In the genomic region with DNA sequence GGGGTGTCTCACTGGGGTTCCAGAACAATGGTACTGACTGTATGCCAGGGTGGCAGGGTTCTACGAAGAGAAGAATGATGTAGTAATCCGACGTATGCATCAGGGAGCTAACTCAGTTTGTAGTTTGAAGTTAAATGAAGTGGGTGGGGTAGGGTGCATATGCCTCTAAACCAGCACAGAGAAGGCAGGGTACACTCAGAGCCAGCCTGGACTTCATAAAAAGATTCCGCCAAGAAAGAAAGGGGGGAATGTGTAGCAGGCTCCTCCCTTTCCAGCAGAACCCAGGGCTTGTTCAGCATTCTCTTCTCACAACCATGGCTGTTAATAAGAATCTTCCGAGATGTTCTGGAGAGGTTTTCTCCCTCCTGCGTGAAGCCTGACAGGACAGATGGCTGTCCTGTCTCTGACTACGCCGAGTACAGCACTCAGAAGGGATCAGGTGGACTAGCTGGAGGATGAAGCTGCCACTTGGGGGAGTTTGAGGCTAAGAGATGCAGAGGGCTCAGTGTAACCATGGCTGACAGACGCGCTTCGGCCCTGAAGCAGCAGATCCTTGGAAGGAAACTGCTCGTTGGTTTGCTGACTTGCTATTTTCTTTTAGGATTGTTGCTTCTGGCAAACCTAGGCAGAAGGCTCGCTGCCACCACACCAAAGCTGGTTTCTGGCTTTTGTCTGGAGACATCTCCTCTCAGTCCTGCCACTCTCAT, we compare ENCODE assay signal across 8 mouse cellular contexts.
A peak's percentile ranks its signal among the peaks of the same experiment; 100 is the strongest.
DNase-seq lines count a peak whose midpoint lies in the region; ATAC-seq and TF ChIP-seq lines count a peak whose summit lies in the region.

No protein-coding gene starts in this region.

- TF ChIP-seq CTCF in liver, postnatal 0 days (IDR thresholded peaks at IDR 0.05; ENCODE audit: low read depth), result peak; percentile 75

- no peaks in the 10 kb centered on the region for H3K36me3 ChIP-seq in embryonic facial prominence, embryonic 14.5 days (ENCODE audit: control insufficient read depth, insufficient read depth, low read length)
- no peaks in the 10 kb centered on the region for H3K36me3 ChIP-seq in heart, embryonic 12.5 days
- H3K36me3 ChIP-seq in kidney, embryonic 15.5 days, result no peaks in the 10 kb centered on the region
- no peaks in the 10 kb centered on the region for H3K36me3 ChIP-seq in liver, postnatal 0 days (replicated peaks; ENCODE audit: insufficient read depth, low read length)
- H3K36me3 ChIP-seq in neural tube, embryonic 13.5 days, result no peaks in the 10 kb centered on the region

- H3K4me2 ChIP-seq in embryonic facial prominence, embryonic 14.5 days (ENCODE audit: low read depth, low read length), result no peak overlapping the region
- peak overlapping the region; percentile 43 for H3K4me2 ChIP-seq in heart, embryonic 12.5 days
- no peak overlapping the region for H3K4me2 ChIP-seq in kidney, embryonic 15.5 days
- no peak overlapping the region for H3K4me2 ChIP-seq in liver, postnatal 0 days (ENCODE audit: low read depth, low read length)
- no peak overlapping the region for H3K4me2 ChIP-seq in neural tube, embryonic 13.5 days

- WGBS in embryonic facial prominence, embryonic 14.5 days, result 30% methylated on average over 13 of the region's 13 CpGs
- 33% methylated on average over 13 of the region's 13 CpGs for WGBS in heart, embryonic 12.5 days
- WGBS in kidney, embryonic 15.5 days, result 35% methylated on average over 13 of the region's 13 CpGs
- 51% methylated on average over 13 of the region's 13 CpGs for WGBS in liver, postnatal 0 days (ENCODE audit: insufficient replicate concordance)
- 40% methylated on average over 13 of the region's 13 CpGs for WGBS in neural tube, embryonic 13.5 days

- no peak overlapping the region for H3K4me3 ChIP-seq in embryonic facial prominence, embryonic 14.5 days (ENCODE audit: low read depth, low read length)
- no peak overlapping the region for H3K4me3 ChIP-seq in heart, embryonic 12.5 days
- H3K4me3 ChIP-seq in kidney, embryonic 15.5 days (replicated peaks), result no peak overlapping the region
- no peak overlapping the region for H3K4me3 ChIP-seq in liver, postnatal 0 days (ENCODE audit: low read depth, low read length)
- H3K4me3 ChIP-seq in neural tube, embryonic 13.5 days, result no peak overlapping the region

- peak; percentile 88 for ATAC-seq in embryonic facial prominence, embryonic 14.5 days (ENCODE audit: low read depth)
- 0 out of 2 replicates have a peak, but pooled peaks have one; percentile 42 for ATAC-seq in heart, embryonic 12.5 days (ENCODE audit: insufficient number of reproducible peaks, low FRiP score)
- peak; percentile 83 for ATAC-seq in kidney, embryonic 15.5 days (replicated peaks; ENCODE audit: low FRiP score)
- no peak for ATAC-seq in liver, postnatal 0 days
- ATAC-seq in neural tube, embryonic 13.5 days (ENCODE audit: low read depth), result peak; percentile 86

- H3K27ac ChIP-seq in embryonic facial prominence, embryonic 14.5 days (replicated peaks; ENCODE audit: low read depth, low read length), result no peak overlapping the region
- H3K27ac ChIP-seq in heart, embryonic 12.5 days (ENCODE audit: poor library complexity, severe bottlenecking), result no peak overlapping the region
- no peak overlapping the region for H3K27ac ChIP-seq in kidney, embryonic 15.5 days
- no peak overlapping the region for H3K27ac ChIP-seq in liver, postnatal 0 days (ENCODE audit: low read depth)
- no peak overlapping the region for H3K27ac ChIP-seq in neural tube, embryonic 13.5 days (replicated peaks)

- peak; percentile 14 to 24 for DNase-seq in B cell, adult 2 months
- DNase-seq in adrenal gland, postnatal 10 days, result peak; percentile 60
- peak; percentile 92 for DNase-seq in embryonic facial prominence, embryonic 14.5 days (ENCODE audit: low spot score)
- DNase-seq in liver, postnatal 0 days, result peak; percentile 35
- peak; percentile 29 for DNase-seq in yolk sac, embryonic 10.5 days (ENCODE audit: low spot score)

- H3K4me1 ChIP-seq in embryonic facial prominence, embryonic 14.5 days (ENCODE audit: control insufficient read depth, insufficient read depth, low read length), result peaks cover 9% of the 10 kb centered on the region
- peaks cover 7% of the 10 kb centered on the region for H3K4me1 ChIP-seq in heart, embryonic 12.5 days (replicated peaks)
- 0 out of 2 replicates have a peak, but pooled peaks cover 11% of the 10 kb centered on the region for H3K4me1 ChIP-seq in kidney, embryonic 15.5 days
- H3K4me1 ChIP-seq in liver, postnatal 0 days (ENCODE audit: insufficient read depth), result no peaks in the 10 kb centered on the region
- H3K4me1 ChIP-seq in neural tube, embryonic 13.5 days (replicated peaks), result peaks cover 21% of the 10 kb centered on the region

- H3K9me3 ChIP-seq in embryonic facial prominence, embryonic 14.5 days (ENCODE audit: control insufficient read depth, low read length), result no peaks in the 10 kb centered on the region
- H3K9me3 ChIP-seq in heart, embryonic 12.5 days (replicated peaks), result no peaks in the 10 kb centered on the region
- H3K9me3 ChIP-seq in kidney, embryonic 15.5 days (replicated peaks), result no peaks in the 10 kb centered on the region
- no peaks in the 10 kb centered on the region for H3K9me3 ChIP-seq in liver, postnatal 0 days (ENCODE audit: low read length)
- H3K9me3 ChIP-seq in neural tube, embryonic 13.5 days, result no peaks in the 10 kb centered on the region

- no peak for TF ChIP-seq EP300 in liver, postnatal 0 days (IDR thresholded peaks at IDR 0.05; ENCODE audit: low read depth)

- H3K9ac ChIP-seq in embryonic facial prominence, embryonic 14.5 days (ENCODE audit: low read depth, low read length), result no peak overlapping the region
- H3K9ac ChIP-seq in heart, embryonic 12.5 days, result no peak overlapping the region; the same call in 1 of the 2 replicates
- no peak overlapping the region for H3K9ac ChIP-seq in kidney, embryonic 15.5 days
- no peak overlapping the region for H3K9ac ChIP-seq in liver, postnatal 0 days (replicated peaks)
- H3K9ac ChIP-seq in neural tube, embryonic 13.5 days, result 0 out of 2 replicates have a peak overlapping the region, but pooled peaks have one; percentile 22

- H3K27me3 ChIP-seq in embryonic facial prominence, embryonic 14.5 days (replicated peaks; ENCODE audit: control insufficient read depth, insufficient read depth, low read length), result no peaks in the 10 kb centered on the region
- H3K27me3 ChIP-seq in heart, embryonic 12.5 days (replicated peaks), result peaks cover 4% of the 10 kb centered on the region; the same call in 1 of the 2 replicates
- peaks cover 24% of the 10 kb centered on the region for H3K27me3 ChIP-seq in kidney, embryonic 15.5 days
- 0 out of 2 replicates have a peak, but pooled peaks cover 4% of the 10 kb centered on the region for H3K27me3 ChIP-seq in liver, postnatal 0 days (ENCODE audit: insufficient read depth, low read length)
- H3K27me3 ChIP-seq in neural tube, embryonic 13.5 days, result peaks cover 9% of the 10 kb centered on the region

Comparison
In these comparisons a context has a peak if more than half of its experiments do, and no peak if none do; other contexts are left out.
1. DNase-seq: peak in every context shown above with its lines; median percentile 92 in embryonic facial prominence, embryonic 14.5 days; 60 in adrenal gland, postnatal 10 days; 35 in liver, postnatal 0 days; 29 in yolk sac, embryonic 10.5 days; 19 in B cell, adult 2 months.